Mouse (Mus musculus): ENCODE measurements at regions not wholly inside any gene's neighbourhood (a gene's known extent, or its start where the extent isn't known, plus 50 kb on each side); places are given as distances from the start of the nearest gene placed in this dataset.

DNA sequence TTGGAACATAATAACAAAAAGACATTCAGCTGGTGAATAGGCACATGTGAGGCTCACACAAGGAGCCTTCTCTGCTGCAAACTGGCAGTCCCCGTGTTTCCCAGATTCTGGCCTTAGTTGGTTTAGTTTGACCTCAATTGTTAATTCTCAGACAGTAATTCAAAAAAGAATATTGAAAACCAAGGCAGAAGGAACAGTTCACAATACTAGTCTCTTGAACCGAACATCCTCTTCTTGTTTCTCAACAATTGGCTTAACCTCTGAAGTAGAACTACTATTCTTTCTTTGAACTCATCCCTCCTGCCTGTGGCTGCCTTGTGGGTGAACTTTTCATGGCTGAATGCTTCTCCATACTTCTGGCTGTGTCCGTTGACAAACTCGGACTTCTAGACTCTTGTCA is 110.4 kb upstream of the Neil3 start:
- no peak overlapping the region for H3K27ac ChIP-seq
- no peak overlapping the region for H3K4me2 ChIP-seq
- no peak overlapping the region for H3K4me3 ChIP-seq
- no peak overlapping the region for H3K9ac ChIP-seq
- H3K27me3 ChIP-seq: no peaks in the 10 kb centered on the region
- H3K4me1 ChIP-seq: no peaks in the 10 kb centered on the region
- no peaks in the 10 kb centered on the region for H3K9me3 ChIP-seq
- 86% methylated on average over 4 of the region's 4 CpGs for WGBS
- H3K36me3 ChIP-seq: no peaks in the 10 kb centered on the region
- ATAC-seq (ENCODE audit: borderline replicate concordance, extremely low read depth, low FRiP score, low TSS enrichment): no peak

DNA sequence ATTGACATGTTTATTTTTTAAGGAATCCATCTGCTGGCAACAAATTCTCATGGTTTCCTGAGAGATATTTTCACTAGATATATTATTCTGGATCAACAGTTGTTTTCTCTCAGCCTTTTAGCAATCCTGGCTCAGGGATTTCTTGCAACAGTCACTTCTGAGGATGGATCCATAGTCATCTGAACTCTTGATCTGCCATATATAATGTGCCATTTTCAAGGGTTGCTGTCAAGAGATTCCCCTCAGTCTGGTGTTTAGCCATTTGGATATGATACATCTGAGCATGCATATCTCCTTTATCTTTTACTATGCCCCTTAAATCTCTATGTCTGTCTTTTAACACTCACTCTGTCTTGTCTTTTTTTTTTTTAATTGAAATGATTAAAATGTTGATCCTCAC is 130.3 kb upstream of the Neil3 start:
- H3K27me3 ChIP-seq: no peaks in the 10 kb centered on the region
- H3K4me2 ChIP-seq: no peak overlapping the region
- H3K27ac ChIP-seq: no peak overlapping the region
- ATAC-seq (ENCODE audit: borderline replicate concordance, extremely low read depth, low FRiP score, low TSS enrichment): peak; percentile 73; the same call in 1 of the 2 replicates
- no peaks in the 10 kb centered on the region for H3K9me3 ChIP-seq
- H3K4me1 ChIP-seq: no peaks in the 10 kb centered on the region
- H3K9ac ChIP-seq: no peak overlapping the region
- H3K36me3 ChIP-seq: no peaks in the 10 kb centered on the region
- H3K4me3 ChIP-seq: no peak overlapping the region

DNA sequence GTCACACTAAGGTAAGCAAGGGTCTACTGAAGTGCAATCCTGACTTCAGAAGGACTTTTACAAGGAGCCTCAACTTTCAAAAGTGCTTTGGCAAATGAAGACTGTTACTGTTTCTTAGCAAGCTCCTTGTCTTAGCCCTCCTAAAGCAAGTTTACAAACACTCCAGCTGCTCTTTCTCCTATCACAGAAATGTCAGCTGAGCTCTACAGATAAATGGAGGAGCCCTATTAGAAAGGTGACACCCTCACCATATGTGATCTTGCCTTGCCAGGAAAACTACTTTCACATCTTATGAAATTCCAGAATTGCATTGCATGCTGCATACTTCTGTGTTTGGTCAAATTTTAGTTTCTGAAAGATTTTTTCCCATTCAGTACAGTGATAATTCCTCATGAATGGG is 136.6 kb upstream of the Neil3 start:
- peak; percentile 72; the same call in 1 of the 2 replicates for ATAC-seq (ENCODE audit: borderline replicate concordance, extremely low read depth, low FRiP score, low TSS enrichment)
- no peaks in the 10 kb centered on the region for H3K4me1 ChIP-seq
- no peaks in the 10 kb centered on the region for H3K9me3 ChIP-seq
- H3K4me3 ChIP-seq: no peak overlapping the region
- no peak overlapping the region for H3K9ac ChIP-seq
- H3K27me3 ChIP-seq: no peaks in the 10 kb centered on the region
- H3K4me2 ChIP-seq: no peak overlapping the region
- no peaks in the 10 kb centered on the region for H3K36me3 ChIP-seq
- no peak overlapping the region for H3K27ac ChIP-seq

DNA sequence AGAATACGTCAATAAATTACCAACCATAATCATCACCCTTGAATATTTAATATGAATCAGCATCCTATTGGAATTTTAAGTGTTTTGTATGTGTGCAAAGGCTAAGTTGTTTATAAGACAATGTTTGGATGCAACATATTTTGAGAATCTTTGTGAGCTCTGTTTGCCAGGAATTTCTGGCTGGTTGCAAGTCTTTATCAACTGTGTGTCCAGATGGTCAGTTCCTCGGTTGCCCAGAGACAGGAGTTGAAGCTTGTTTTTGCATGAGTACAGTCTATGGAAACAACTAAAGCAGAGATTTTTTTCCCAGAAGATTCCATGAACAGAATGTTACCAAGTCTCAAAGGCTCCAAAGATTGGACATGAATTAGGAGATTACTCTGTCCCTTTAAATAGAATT is 142.0 kb upstream of the Neil3 start:
- peak; percentile 35; the same call in 1 of the 2 replicates for ATAC-seq (ENCODE audit: borderline replicate concordance, extremely low read depth, low FRiP score, low TSS enrichment)
- H3K27me3 ChIP-seq: no peaks in the 10 kb centered on the region
- WGBS: 56% methylated on average over 2 of the region's 2 CpGs
- no peaks in the 10 kb centered on the region for H3K9me3 ChIP-seq
- H3K4me3 ChIP-seq: no peak overlapping the region
- no peaks in the 10 kb centered on the region for H3K36me3 ChIP-seq
- no peaks in the 10 kb centered on the region for H3K4me1 ChIP-seq
- no peak overlapping the region for H3K9ac ChIP-seq
- H3K27ac ChIP-seq: no peak overlapping the region
- no peak overlapping the region for H3K4me2 ChIP-seq

DNA sequence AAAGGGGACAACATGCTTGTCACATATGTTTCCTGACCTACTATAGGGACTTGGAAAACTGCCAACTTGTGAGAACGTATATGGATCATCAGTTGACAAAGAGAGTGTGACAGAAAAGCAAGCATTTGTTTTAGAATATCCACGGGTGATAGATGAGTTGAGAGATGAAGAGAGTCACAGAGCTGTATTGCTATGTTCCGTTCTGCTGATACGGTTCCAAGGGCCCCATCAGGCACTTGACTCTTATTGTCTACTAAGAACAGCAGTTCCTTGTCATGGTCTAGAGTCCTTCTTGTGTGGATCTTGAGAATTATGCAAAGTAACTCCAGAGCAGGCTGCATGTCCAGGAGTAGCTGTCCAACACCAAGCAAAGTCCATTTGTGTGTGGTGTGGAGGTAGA is 143.0 kb upstream of the Neil3 start:
- H3K4me3 ChIP-seq: no peak overlapping the region
- peak; percentile 65; the same call in 1 of the 2 replicates for ATAC-seq (ENCODE audit: borderline replicate concordance, extremely low read depth, low FRiP score, low TSS enrichment)

DNA sequence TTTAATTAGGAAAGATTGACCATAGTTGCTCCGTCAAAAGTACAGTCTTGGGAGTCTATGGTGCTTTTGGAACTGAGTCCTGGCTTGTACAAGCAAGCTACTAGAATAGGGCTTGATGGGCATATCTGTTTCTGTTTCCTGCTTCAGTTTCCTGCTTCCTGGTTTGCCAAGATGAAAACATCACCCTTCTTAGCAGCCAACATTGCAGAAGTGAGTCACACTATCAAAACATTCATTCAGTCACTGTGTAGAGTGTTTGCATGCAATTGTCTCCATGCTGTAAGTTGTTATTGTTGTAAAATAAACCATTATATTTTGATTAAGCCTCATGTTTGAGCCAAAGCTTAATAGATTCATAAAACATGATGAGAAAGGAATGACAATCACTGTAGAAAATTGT is 149.3 kb upstream of the Neil3 start:
- Histone ChIP-seq H3K9ac (no peak overlapping the region), H3K36me3 (no peaks in the 10 kb centered on the region), H3K27ac (no peak overlapping the region), H3K4me3 (no peak overlapping the region), H3K4me1 (no peaks in the 10 kb centered on the region), H3K9me3 (no peaks in the 10 kb centered on the region), H3K4me2 (no peak overlapping the region), H3K27me3 (no peaks in the 10 kb centered on the region)
- 81% methylated on average over 1 of the region's 1 CpGs for WGBS
- ATAC-seq (ENCODE audit: borderline replicate concordance, extremely low read depth, low FRiP score, low TSS enrichment): no peak

More for the DNA sequence above, 143.0 kb upstream of the Neil3 start:
- Histone ChIP-seq H3K36me3 (no peaks in the 10 kb centered on the region), H3K9me3 (no peaks in the 10 kb centered on the region), H3K27ac (no peak overlapping the region), H3K4me1 (no peaks in the 10 kb centered on the region), H3K27me3 (no peaks in the 10 kb centered on the region), H3K4me2 (no peak overlapping the region), H3K9ac (no peak overlapping the region)
- 26% methylated on average over 4 of the region's 4 CpGs for WGBS

DNA sequence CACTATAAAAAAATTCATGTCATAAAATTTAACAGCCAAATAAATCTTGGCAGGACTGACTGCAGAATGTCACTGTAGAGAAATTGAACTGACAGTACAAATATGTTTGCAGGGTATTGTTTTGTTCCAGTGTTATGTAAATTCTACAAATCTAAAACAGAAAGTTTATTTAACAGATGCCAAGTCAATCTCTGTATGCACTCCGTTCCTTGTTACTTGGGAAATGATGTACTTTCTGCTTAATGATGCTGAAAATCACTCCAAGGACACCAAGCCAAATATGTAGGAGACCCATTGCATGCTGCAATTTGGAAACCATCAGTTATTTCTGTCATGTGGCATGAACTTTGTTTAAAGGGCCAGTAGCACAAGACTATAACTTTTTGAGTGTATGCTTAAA is 182.3 kb upstream of the Neil3 start:
- no peak overlapping the region for H3K4me2 ChIP-seq
- 21% methylated on average over 1 of the region's 1 CpGs for WGBS
- no peaks in the 10 kb centered on the region for H3K27me3 ChIP-seq
- no peaks in the 10 kb centered on the region for H3K9me3 ChIP-seq
- H3K36me3 ChIP-seq: no peaks in the 10 kb centered on the region
- ATAC-seq (ENCODE audit: borderline replicate concordance, extremely low read depth, low FRiP score, low TSS enrichment): peak; percentile 64; the same call in 1 of the 2 replicates
- H3K9ac ChIP-seq: no peak overlapping the region
- no peak overlapping the region for H3K27ac ChIP-seq
- no peaks in the 10 kb centered on the region for H3K4me1 ChIP-seq
- H3K4me3 ChIP-seq: no peak overlapping the region

DNA sequence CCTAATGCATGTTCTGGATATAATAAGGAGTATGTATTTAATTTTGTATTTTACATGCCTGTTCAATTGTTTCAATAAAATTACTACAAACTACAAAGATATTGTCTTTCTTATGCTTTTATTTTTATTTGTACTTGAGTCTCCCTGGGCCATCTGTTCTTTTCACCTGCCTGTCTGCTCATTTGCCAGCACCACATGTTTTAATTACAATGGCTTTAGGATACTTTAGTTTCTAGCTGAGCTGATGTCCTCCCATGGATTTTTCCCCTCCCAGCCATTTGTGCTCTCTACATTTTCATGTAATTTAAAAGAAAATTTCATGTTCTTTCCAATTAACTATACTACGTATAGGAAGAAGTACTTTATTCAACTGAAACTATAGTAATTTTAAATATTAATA is 188.5 kb upstream of the Neil3 start:
- WGBS: 95% methylated on average over 1 of the region's 1 CpGs
- no peak overlapping the region for H3K4me3 ChIP-seq
- no peaks in the 10 kb centered on the region for H3K36me3 ChIP-seq
- no peaks in the 10 kb centered on the region for H3K4me1 ChIP-seq
- no peak overlapping the region for H3K9ac ChIP-seq
- H3K27ac ChIP-seq: no peak overlapping the region
- ATAC-seq (ENCODE audit: borderline replicate concordance, extremely low read depth, low FRiP score, low TSS enrichment): no peak
- no peaks in the 10 kb centered on the region for H3K27me3 ChIP-seq
- H3K9me3 ChIP-seq: no peaks in the 10 kb centered on the region
- no peak overlapping the region for H3K4me2 ChIP-seq

DNA sequence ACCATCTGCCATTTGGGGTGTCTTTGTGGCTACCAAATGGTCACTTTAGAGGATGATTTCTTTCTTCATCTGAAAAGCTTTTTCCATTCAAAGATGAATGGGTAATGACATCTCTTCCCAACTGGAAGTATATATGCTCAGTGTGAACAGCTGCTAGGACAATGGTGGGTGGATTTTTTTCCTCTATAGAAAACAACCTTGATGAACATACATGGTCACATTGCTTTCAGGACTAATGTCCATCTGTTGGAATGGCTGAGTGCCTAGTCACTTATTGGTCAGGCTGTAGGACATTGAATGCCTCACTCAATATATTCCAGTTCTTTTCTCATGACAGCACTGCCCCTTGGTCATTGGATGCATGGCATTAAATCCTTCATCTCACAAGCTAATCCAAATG is 209.0 kb upstream of the Neil3 start:
- no peaks in the 10 kb centered on the region for H3K36me3 ChIP-seq
- H3K27ac ChIP-seq: no peak overlapping the region
- no peaks in the 10 kb centered on the region for H3K27me3 ChIP-seq
- no peak overlapping the region for H3K4me3 ChIP-seq
- no peaks in the 10 kb centered on the region for H3K9me3 ChIP-seq
- no peak overlapping the region for H3K9ac ChIP-seq
- no peaks in the 10 kb centered on the region for H3K4me1 ChIP-seq
- H3K4me2 ChIP-seq: no peak overlapping the region
- no peak for ATAC-seq (ENCODE audit: borderline replicate concordance, extremely low read depth, low FRiP score, low TSS enrichment)

DNA sequence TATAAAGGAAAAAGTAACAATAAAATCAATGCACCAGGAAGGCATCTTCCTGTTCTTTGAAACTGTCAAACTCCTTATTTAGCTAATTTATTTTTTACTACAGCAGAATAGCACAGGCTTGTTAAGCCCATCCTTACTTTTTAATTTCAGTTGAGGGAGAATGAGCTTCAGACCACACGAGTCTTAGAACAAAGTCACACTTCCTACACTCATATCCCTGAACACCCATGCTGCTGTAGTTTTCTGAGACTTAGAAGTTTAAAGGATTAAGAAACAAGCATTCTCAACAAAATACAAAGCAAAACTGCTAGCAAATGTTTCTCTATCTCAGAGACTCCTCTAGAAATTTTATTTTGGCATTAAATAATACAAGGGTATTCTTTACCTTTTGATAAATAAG is 208.8 kb upstream of the Vegfc start:
- Histone ChIP-seq H3K27ac (no peak overlapping the region), H3K9me3 (no peaks in the 10 kb centered on the region), H3K4me1 (no peaks in the 10 kb centered on the region), H3K4me2 (no peak overlapping the region), H3K4me3 (no peak overlapping the region), H3K27me3 (no peaks in the 10 kb centered on the region), H3K9ac (no peak overlapping the region), H3K36me3 (no peaks in the 10 kb centered on the region)
- no peak for ATAC-seq (ENCODE audit: borderline replicate concordance, extremely low read depth, low FRiP score, low TSS enrichment)
- 50% methylated on average over 1 of the region's 1 CpGs for WGBS

DNA sequence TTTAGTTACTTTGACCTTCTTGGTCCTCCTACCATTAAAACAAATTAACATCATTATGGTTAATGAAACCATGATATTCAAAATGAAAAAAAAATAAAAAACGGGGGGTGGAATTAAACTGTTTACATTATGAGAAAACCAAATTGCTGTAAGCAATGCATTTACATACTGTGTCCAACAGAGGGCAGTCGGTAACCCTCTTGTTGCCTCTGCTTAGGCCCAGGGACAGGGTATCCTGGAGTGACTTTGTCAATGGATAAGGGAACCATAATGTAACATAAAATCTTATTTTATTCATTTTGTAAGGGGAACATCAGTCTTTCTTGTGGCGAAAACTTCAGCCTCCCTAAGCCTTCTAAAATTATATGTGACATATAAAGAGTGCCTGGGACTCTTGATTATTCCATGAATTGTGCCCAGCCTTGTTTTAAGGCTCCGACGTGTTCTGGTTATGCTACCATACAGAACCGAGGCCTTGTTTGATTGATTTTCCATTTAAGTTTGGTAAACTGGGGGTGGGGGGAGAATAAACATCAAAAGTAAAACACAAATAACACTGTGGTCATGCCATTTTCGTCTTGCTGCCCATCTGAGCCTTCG is 207.3 kb upstream of the Vegfc start:
- 67% methylated on average over 8 of the region's 8 CpGs for WGBS
- H3K9me3 ChIP-seq: no peaks in the 10 kb centered on the region
- no peaks in the 10 kb centered on the region for H3K4me1 ChIP-seq
- no peaks in the 10 kb centered on the region for H3K36me3 ChIP-seq
- no peak for ATAC-seq (ENCODE audit: borderline replicate concordance, extremely low read depth, low FRiP score, low TSS enrichment)
- H3K4me2 ChIP-seq: no peak overlapping the region
- no peaks in the 10 kb centered on the region for H3K27me3 ChIP-seq
- no peak overlapping the region for H3K4me3 ChIP-seq
- no peak overlapping the region for H3K9ac ChIP-seq
- no peak overlapping the region for H3K27ac ChIP-seq

DNA sequence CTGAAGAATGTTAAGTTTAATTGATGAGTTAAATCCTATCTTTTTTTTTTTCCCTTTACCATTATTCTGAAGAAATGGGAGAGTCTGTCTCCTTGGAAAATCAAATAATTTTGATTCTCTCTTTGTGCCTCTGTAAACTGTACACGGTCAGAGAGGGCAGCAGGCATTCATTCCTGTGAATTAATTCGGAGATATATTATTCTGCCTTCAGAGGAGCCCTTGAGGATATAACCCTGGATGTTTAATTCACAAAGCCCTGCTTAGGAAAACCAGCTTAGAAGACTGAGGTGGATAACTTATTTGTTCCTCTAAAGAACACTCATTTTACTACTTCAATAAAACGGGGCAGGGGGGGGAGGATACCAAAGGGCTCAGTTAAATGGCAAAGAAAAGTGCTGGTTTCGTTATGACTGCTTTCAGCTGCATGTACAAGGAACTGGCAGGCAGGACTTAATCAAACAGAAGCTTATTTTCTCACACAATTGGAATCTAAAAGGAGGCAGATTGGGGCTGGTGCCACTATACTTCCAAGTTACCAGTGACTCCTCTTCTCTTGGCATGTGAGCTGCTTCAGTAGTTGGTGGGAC is 205.3 kb upstream of the Vegfc start:
- Histone ChIP-seq H3K9me3 (no peaks in the 10 kb centered on the region), H3K27ac (no peak overlapping the region), H3K27me3 (no peaks in the 10 kb centered on the region), H3K4me1 (no peaks in the 10 kb centered on the region), H3K4me2 (no peak overlapping the region), H3K36me3 (no peaks in the 10 kb centered on the region), H3K4me3 (no peak overlapping the region), H3K9ac (no peak overlapping the region)
- WGBS: 47% methylated on average over 4 of the region's 4 CpGs
- no peak for ATAC-seq (ENCODE audit: borderline replicate concordance, extremely low read depth, low FRiP score, low TSS enrichment)

DNA sequence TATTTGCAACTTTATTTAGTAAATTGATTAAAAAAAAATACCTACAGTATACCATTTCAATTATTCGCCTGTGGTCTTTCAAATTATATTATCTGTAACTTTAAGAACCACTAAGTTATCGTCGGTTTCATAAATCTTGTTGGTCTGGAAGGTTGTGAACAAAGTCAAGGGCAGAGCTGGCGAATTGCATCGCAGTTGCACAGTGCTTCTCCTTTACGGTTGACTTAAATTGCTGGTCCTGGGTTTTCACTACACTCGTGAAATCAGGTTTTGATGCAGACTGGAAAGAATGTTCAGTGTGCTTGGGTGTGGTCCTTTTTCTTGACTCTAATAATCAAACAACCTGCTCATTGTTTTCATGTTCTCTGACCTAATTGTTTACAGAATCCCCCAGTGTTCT is 198.6 kb upstream of the Vegfc start:
- Histone ChIP-seq H3K36me3 (no peaks in the 10 kb centered on the region), H3K4me1 (no peaks in the 10 kb centered on the region), H3K27ac (no peak overlapping the region), H3K9ac (no peak overlapping the region), H3K27me3 (no peaks in the 10 kb centered on the region), H3K4me3 (no peak overlapping the region), H3K4me2 (no peak overlapping the region), H3K9me3 (no peaks in the 10 kb centered on the region)
- no peak for ATAC-seq (ENCODE audit: borderline replicate concordance, extremely low read depth, low FRiP score, low TSS enrichment)
- 70% methylated on average over 7 of the region's 7 CpGs for WGBS

All from lung, embryonic 15.5 days (tissue).